Mouse (Mus musculus) testis, adult 2 months (tissue): ENCODE measurements around the gene Wnt7a.

Source experiments
- CTCF ChIP-seq: fragments of 200-500 bp; IDR thresholded peaks from 2 replicates; pipeline ENCODE4 v1.5.1; 2012; ENCODE audit warnings: low read depth, mild to moderate bottlenecking, inconsistent platforms, low read length, moderate library complexity; ENCODE audit not compliant: control insufficient read depth, insufficient read depth, insufficient replicate concordance
- POLR2A ChIP-seq: fragments of 200-500 bp; IDR thresholded peaks from 2 replicates; pipeline ENCODE4 v1.6.1; 2012; ENCODE audit warnings: low read depth, mild to moderate bottlenecking, inconsistent platforms, low read length, moderate library complexity; ENCODE audit not compliant: control insufficient read depth

DNA sequence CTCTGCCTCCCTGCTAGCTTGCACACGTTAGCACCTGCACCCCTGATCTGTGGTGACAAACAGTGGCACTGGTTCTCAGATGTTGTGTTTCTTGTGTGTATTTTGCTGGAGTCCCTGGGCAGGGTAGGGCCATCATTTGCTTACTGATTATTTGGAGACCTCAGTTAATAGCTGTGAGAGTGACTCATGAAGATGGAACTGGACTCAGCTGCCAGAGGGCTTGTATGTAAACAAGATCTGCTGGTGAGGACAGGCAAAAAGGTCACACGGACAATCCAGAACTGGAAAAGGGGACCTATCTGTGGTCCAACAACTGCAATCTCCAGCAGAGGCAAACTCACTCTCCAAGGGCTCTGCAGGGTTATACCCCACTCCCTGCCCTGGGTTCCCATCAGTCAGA lies 52.8 kb downstream of the Wnt7a start:
- TF ChIP-seq POLR2A (no peak), CTCF (no peak)
